Comparison of ENCODE assay signal across 13 mouse cellular contexts in genomic region chr11:103174411-103174832, GRCm38 (mm10). TPM values are rescaled to one million over a fixed set of nuclear protein-coding genes. Genes with fewer than 3 reads are reported as not detected.
DNase-seq lines count a peak whose midpoint lies in the region; ATAC-seq and TF ChIP-seq lines count a peak whose summit lies in the region.
"Had no signal": no experiment of that assay in that cellular context is flagged by ENCODE, and none has a peak within 500 bp of the region (broad histone marks: within the 10 kb centered on the region; RNA-seq: fewer than 3 reads in every experiment).

No protein-coding gene starts in this region.

- no peaks in the 10 kb centered on the region for H3K27me3 ChIP-seq in heart, adult 2 months (ENCODE audit: control insufficient read depth, insufficient read depth, low read length)
- H3K27me3 ChIP-seq in stomach, embryonic 16.5 days (ENCODE audit: control insufficient read depth, insufficient read depth, low read length): peaks cover 24% of the 10 kb centered on the region
- peaks cover 8% of the 10 kb centered on the region; the same call in 1 of the 2 replicates for H3K27me3 ChIP-seq in stomach, postnatal 0 days (ENCODE audit: control insufficient read depth, insufficient read depth, low read length)
- peaks cover 37% of the 10 kb centered on the region for H3K27me3 ChIP-seq in kidney, embryonic 15.5 days

- intact Hi-C loops in heart, adult 2 months (cut with DNase I): no loop called here
- intact Hi-C loops in heart, postnatal 36 days (cut with DNase I): loop anchor here (5.0 kb wide), 1 partner anchor 238 kb away; the partner anchor contains the start of gene Plekhm1

- ATAC-seq in stomach, embryonic 16.5 days (ENCODE audit: insufficient read depth, low FRiP score): no peak
- no peak for ATAC-seq in stomach, postnatal 0 days (ENCODE audit: low FRiP score, low TSS enrichment)
- ATAC-seq in kidney, embryonic 15.5 days (replicated peaks; ENCODE audit: low FRiP score): no peak
- ATAC-seq: intestine, embryonic 15.5 days had no signal

- H3K79me2 ChIP-seq in heart, adult 2 months (replicated peaks; ENCODE audit: control insufficient read depth, insufficient read depth, low read length): peaks cover 4% of the 10 kb centered on the region

- 63% methylated on average over 5 of the region's 5 CpGs for WGBS in heart, adult 2 months
- 74% methylated on average over 5 of the region's 5 CpGs for WGBS in stomach, embryonic 16.5 days
- 69% methylated on average over 5 of the region's 5 CpGs for WGBS in stomach, postnatal 0 days
- WGBS in kidney, embryonic 15.5 days: 72% methylated on average over 5 of the region's 5 CpGs

- no peak for TF ChIP-seq CTCF in heart, adult 2 months (IDR thresholded peaks at IDR 0.05)
- TF ChIP-seq CTCF in stomach, postnatal 0 days (IDR thresholded peaks at IDR 0.05; ENCODE audit: low read depth): no peak

- no peak for TF ChIP-seq EP300 in heart, adult 2 months (IDR thresholded peaks at IDR 0.05; ENCODE audit: insufficient read depth, low read depth, low read length)
- TF ChIP-seq EP300 in stomach, postnatal 0 days (optimal IDR thresholded peaks at IDR 0.05): no peak

- no peak overlapping the region for H3K9ac ChIP-seq in heart, adult 2 months (ENCODE audit: low read depth, low read length)
- H3K9ac ChIP-seq in stomach, embryonic 16.5 days (ENCODE audit: low read length): no peak overlapping the region
- no peak overlapping the region for H3K9ac ChIP-seq in stomach, postnatal 0 days (ENCODE audit: low read length)
- no peak overlapping the region for H3K9ac ChIP-seq in kidney, embryonic 15.5 days
- H3K9ac ChIP-seq: intestine, embryonic 15.5 days had no signal

- DNase-seq in heart, adult 2 months: peak; percentile 22 to 34
- DNase-seq in heart, postnatal 36 days: no peak
- no peak for DNase-seq in stomach, postnatal 0 days (ENCODE audit: low spot score)
- no peak for DNase-seq in retina, embryonic 14.5 days (ENCODE audit: low spot score)
- DNase-seq in retina, postnatal 1 day: no peak
- DNase-seq in urinary bladder, postnatal 4 days (ENCODE audit: low spot score in 2 of 2): no peak
- DNase-seq: midbrain, embryonic 14.5 days had no signal

- no peak overlapping the region; the same call in 1 of the 2 replicates for H3K4me3 ChIP-seq in heart, adult 2 months
- H3K4me3 ChIP-seq in stomach, embryonic 16.5 days (replicated peaks; ENCODE audit: low read length): no peak overlapping the region; the same call in 1 of the 2 replicates
- no peak overlapping the region for H3K4me3 ChIP-seq in stomach, postnatal 0 days (ENCODE audit: low read depth, low read length)
- H3K4me3 ChIP-seq in kidney, embryonic 15.5 days (replicated peaks): no peak overlapping the region
- H3K4me3 ChIP-seq: intestine, embryonic 15.5 days had no signal

- no peaks in the 10 kb centered on the region for H3K9me3 ChIP-seq in stomach, embryonic 16.5 days (replicated peaks; ENCODE audit: control insufficient read depth, low read length)
- no peaks in the 10 kb centered on the region for H3K9me3 ChIP-seq in stomach, postnatal 0 days (ENCODE audit: control insufficient read depth, low read length)
- no peaks in the 10 kb centered on the region for H3K9me3 ChIP-seq in kidney, embryonic 15.5 days (replicated peaks)
- H3K9me3 ChIP-seq: intestine, embryonic 15.5 days had no signal

- H3K27ac ChIP-seq in heart, adult 2 months: peak overlapping the region; percentile 75
- no peak overlapping the region; the same call in none of the 2 replicates for H3K27ac ChIP-seq in stomach, embryonic 16.5 days (ENCODE audit: low read length)
- H3K27ac ChIP-seq in stomach, postnatal 0 days (replicated peaks): no peak overlapping the region
- H3K27ac ChIP-seq in kidney, embryonic 15.5 days: peak overlapping the region; percentile 62; the same call in 1 of the 2 replicates
- H3K27ac ChIP-seq: intestine, embryonic 15.5 days had no signal

- 0 out of 2 replicates have a peak overlapping the region, but pooled peaks have one; percentile 9 for H3K4me2 ChIP-seq in stomach, embryonic 16.5 days (ENCODE audit: low read depth, low read length)
- no peak overlapping the region for H3K4me2 ChIP-seq in stomach, postnatal 0 days (replicated peaks; ENCODE audit: low read depth)
- H3K4me2 ChIP-seq in kidney, embryonic 15.5 days: no peak overlapping the region
- H3K4me2 ChIP-seq: intestine, embryonic 15.5 days had no signal

- H3K4me1 ChIP-seq in heart, adult 2 months (ENCODE audit: control insufficient read depth, insufficient read depth, low read length): peaks cover 23% of the 10 kb centered on the region
- peaks cover 8% of the 10 kb centered on the region; the same call in 1 of the 2 replicates for H3K4me1 ChIP-seq in stomach, embryonic 16.5 days (ENCODE audit: control insufficient read depth, insufficient read depth, low read length)
- H3K4me1 ChIP-seq in stomach, postnatal 0 days (replicated peaks; ENCODE audit: control insufficient read depth, insufficient read depth): no peaks in the 10 kb centered on the region
- peaks cover 39% of the 10 kb centered on the region for H3K4me1 ChIP-seq in kidney, embryonic 15.5 days

- no peaks in the 10 kb centered on the region for H3K36me3 ChIP-seq in heart, adult 2 months (ENCODE audit: control insufficient read depth, insufficient read depth, low read length)
- no peaks in the 10 kb centered on the region for H3K36me3 ChIP-seq in stomach, embryonic 16.5 days (ENCODE audit: control insufficient read depth, insufficient read depth, low read length)
- no peaks in the 10 kb centered on the region for H3K36me3 ChIP-seq in stomach, postnatal 0 days (ENCODE audit: control insufficient read depth, insufficient read depth, low read length)
- H3K36me3 ChIP-seq in kidney, embryonic 15.5 days: no peaks in the 10 kb centered on the region
- H3K36me3 ChIP-seq: intestine, embryonic 15.5 days had no signal

- TF ChIP-seq POLR2A in heart, adult 2 months (IDR thresholded peaks at IDR 0.05; ENCODE audit: insufficient read depth, low read depth, low read length): no peak

RNA-seq across cellular contexts. Expression of gene Fmnl1, which starts 3.5 kb away (rescaled TPM):
- total RNA-seq in heart, adult 2 months (2021): 10 to 100 TPM; 12.1 to 14.5 TPM
- polyA plus RNA-seq in heart, adult 2 months (2012; rRNA removed): 12.8 and 14.2 TPM in 2 replicates
- total RNA-seq in heart, postnatal 36 days (2021): 10 to 100 TPM; 12.4 to 20.9 TPM
- 3.5 and 4.4 TPM in 2 replicates for polyA plus RNA-seq in stomach, embryonic 16.5 days (2015; fragmentation: Nextera tagmentation; extraction: Ambion mirVana)
- polyA plus RNA-seq in stomach, postnatal 0 days (2015; fragmentation: Nextera tagmentation; extraction: Ambion mirVana): 0.86 and 1.1 TPM in 2 replicates
- polyA plus RNA-seq in kidney, embryonic 15.5 days (2015; fragmentation: Nextera tagmentation; extraction: Ambion mirVana): 2.2 and 3.8 TPM in 2 replicates

RNA-seq across cellular contexts. Expression of gene 1700023F06Rik, which starts 33.9 kb away (rescaled TPM):
- total RNA-seq in heart, adult 2 months (2021): not detected
- 0.21 TPM in 1 of 2 replicates, not detected in the other for polyA plus RNA-seq in heart, adult 2 months (2012; rRNA removed)
- total RNA-seq in heart, postnatal 36 days (2021): not detected
- 0.67 and 0.83 TPM in 2 replicates for polyA plus RNA-seq in stomach, embryonic 16.5 days (2015; fragmentation: Nextera tagmentation; extraction: Ambion mirVana)
- polyA plus RNA-seq in stomach, postnatal 0 days (2015; fragmentation: Nextera tagmentation; extraction: Ambion mirVana): 1.0 and 1.7 TPM in 2 replicates
- 0.19 and 0.42 TPM in 2 replicates for polyA plus RNA-seq in kidney, embryonic 15.5 days (2015; fragmentation: Nextera tagmentation; extraction: Ambion mirVana)
- total RNA-seq: heart, postnatal 10 days had no signal

RNA-seq across cellular contexts. Expression of gene Hexim2, which starts 42.2 kb away (rescaled TPM):
- 1 to 10 TPM; 1.3 to 1.9 TPM for total RNA-seq in heart, adult 2 months (2021)
- 2.6 and 2.9 TPM in 2 replicates for polyA plus RNA-seq in heart, adult 2 months (2012; rRNA removed)
- 1 to 10 TPM; 2.0 to 2.1 TPM for total RNA-seq in heart, postnatal 36 days (2021)
- 6.3 and 7.9 TPM in 2 replicates for polyA plus RNA-seq in stomach, embryonic 16.5 days (2015; fragmentation: Nextera tagmentation; extraction: Ambion mirVana)
- 3.7 and 4.4 TPM in 2 replicates for polyA plus RNA-seq in stomach, postnatal 0 days (2015; fragmentation: Nextera tagmentation; extraction: Ambion mirVana)
- 9.2 and 10.7 TPM in 2 replicates for polyA plus RNA-seq in kidney, embryonic 15.5 days (2015; fragmentation: Nextera tagmentation; extraction: Ambion mirVana)

RNA-seq across cellular contexts. Expression of gene Spata32, which starts 43.8 kb away (rescaled TPM):
- not detected for total RNA-seq in heart, adult 2 months (2021)
- not detected in 2 replicates for polyA plus RNA-seq in heart, adult 2 months (2012; rRNA removed)
- not detected for total RNA-seq in heart, postnatal 36 days (2021)
- polyA plus RNA-seq in stomach, embryonic 16.5 days (2015; fragmentation: Nextera tagmentation; extraction: Ambion mirVana): not detected in 2 replicates
- polyA plus RNA-seq in stomach, postnatal 0 days (2015; fragmentation: Nextera tagmentation; extraction: Ambion mirVana): not detected in 2 replicates
- polyA plus RNA-seq in kidney, embryonic 15.5 days (2015; fragmentation: Nextera tagmentation; extraction: Ambion mirVana): not detected in 2 replicates
- total RNA-seq: heart, postnatal 10 days had no signal
- polyA plus RNA-seq: forebrain, embryonic 11.5 days; intestine, embryonic 15.5 days; limb, embryonic 14.5 days had no signal

RNA-seq across cellular contexts. Expression of gene Hexim1, which starts 58.4 kb away (rescaled TPM):
- 10 to 100 TPM; 18.2 to 19.3 TPM for total RNA-seq in heart, adult 2 months (2021)
- 7.8 and 9.0 TPM in 2 replicates for polyA plus RNA-seq in heart, adult 2 months (2012; rRNA removed)
- 10 to 100 TPM; 18.0 to 20.5 TPM for total RNA-seq in heart, postnatal 36 days (2021)
- 4.7 and 5.7 TPM in 2 replicates for polyA plus RNA-seq in stomach, embryonic 16.5 days (2015; fragmentation: Nextera tagmentation; extraction: Ambion mirVana)
- 3.8 and 4.1 TPM in 2 replicates for polyA plus RNA-seq in stomach, postnatal 0 days (2015; fragmentation: Nextera tagmentation; extraction: Ambion mirVana)
- polyA plus RNA-seq in kidney, embryonic 15.5 days (2015; fragmentation: Nextera tagmentation; extraction: Ambion mirVana): 5.0 and 5.5 TPM in 2 replicates

Comparison
In these comparisons a context has a peak if more than half of its experiments do, and no peak if none do; other contexts are left out.
1. DNase-seq: peak in heart, adult 2 months (2 of 2); none in heart, postnatal 36 days (0 of 2), stomach, postnatal 0 days (single experiment), retina, embryonic 14.5 days (single experiment), retina, postnatal 1 day (single experiment) and urinary bladder, postnatal 4 days (0 of 2).
2. H3K27ac ChIP-seq: peak in heart, adult 2 months (single experiment) and kidney, embryonic 15.5 days (single experiment); none in stomach, embryonic 16.5 days (single experiment) and stomach, postnatal 0 days (single experiment).